Mouse (Mus musculus): ENCODE measurements at regions not wholly inside any gene's neighbourhood (a gene's known extent, or its start where the extent isn't known, plus 50 kb on each side); places are given as distances from the start of the nearest gene placed in this dataset.

GRCm38 (mm10) chr1:128914811-128915210 is 322.7 kb upstream of the Cxcr4 start:
- no peak for ATAC-seq
- no peak overlapping the region for H3K27ac ChIP-seq
- H3K36me3 ChIP-seq = no peaks in the 10 kb centered on the region
- no peak overlapping the region for H3K4me2 ChIP-seq (replicated peaks)
- no peaks in the 10 kb centered on the region for H3K9me3 ChIP-seq
- WGBS = 84% methylated on average over 1 of the region's 1 CpGs
- no peak overlapping the region for H3K9ac ChIP-seq (replicated peaks)
- H3K4me1 ChIP-seq (replicated peaks) = no peaks in the 10 kb centered on the region
- no peak overlapping the region for H3K4me3 ChIP-seq (replicated peaks)
- H3K27me3 ChIP-seq = no peaks in the 10 kb centered on the region

GRCm38 (mm10) chr1:128912532-128912931 is 320.4 kb upstream of the Cxcr4 start:
- ATAC-seq = no peak
- no peak overlapping the region for H3K27ac ChIP-seq
- H3K4me1 ChIP-seq (replicated peaks) = no peaks in the 10 kb centered on the region
- H3K4me3 ChIP-seq (replicated peaks) = no peak overlapping the region
- H3K4me2 ChIP-seq (replicated peaks) = no peak overlapping the region
- no peak overlapping the region for H3K9ac ChIP-seq (replicated peaks)
- H3K36me3 ChIP-seq = no peaks in the 10 kb centered on the region
- no peaks in the 10 kb centered on the region for H3K27me3 ChIP-seq
- no peaks in the 10 kb centered on the region for H3K9me3 ChIP-seq

GRCm38 (mm10) chr1:128907566-128907965 is 315.5 kb upstream of the Cxcr4 start:
- Histone ChIP-seq H3K27ac (no peak overlapping the region), H3K36me3 (no peaks in the 10 kb centered on the region), H3K27me3 (no peaks in the 10 kb centered on the region), H3K9me3 (no peaks in the 10 kb centered on the region), H3K9ac (replicated peaks) (no peak overlapping the region), H3K4me1 (replicated peaks) (no peaks in the 10 kb centered on the region), H3K4me3 (replicated peaks) (no peak overlapping the region), H3K4me2 (replicated peaks) (no peak overlapping the region)
- ATAC-seq = no peak
- 64% methylated on average over 2 of the region's 2 CpGs for WGBS

GRCm38 (mm10) chr1:128898025-128898424 is 305.9 kb upstream of the Cxcr4 start:
- Histone ChIP-seq H3K4me2 (replicated peaks) (no peak overlapping the region), H3K9me3 (no peaks in the 10 kb centered on the region), H3K9ac (replicated peaks) (no peak overlapping the region), H3K27ac (no peak overlapping the region), H3K27me3 (no peaks in the 10 kb centered on the region), H3K4me1 (replicated peaks) (no peaks in the 10 kb centered on the region), H3K4me3 (replicated peaks) (no peak overlapping the region), H3K36me3 (no peaks in the 10 kb centered on the region)
- no peak for ATAC-seq
- WGBS = 49% methylated on average over 8 of the region's 8 CpGs

GRCm38 (mm10) chr1:128894546-128894945 is 302.5 kb upstream of the Cxcr4 start:
- ATAC-seq = no peak
- Histone ChIP-seq H3K4me2 (replicated peaks) (no peak overlapping the region), H3K27ac (no peak overlapping the region), H3K4me1 (replicated peaks) (no peaks in the 10 kb centered on the region), H3K9ac (replicated peaks) (no peak overlapping the region), H3K9me3 (no peaks in the 10 kb centered on the region), H3K4me3 (replicated peaks) (no peak overlapping the region), H3K36me3 (no peaks in the 10 kb centered on the region), H3K27me3 (no peaks in the 10 kb centered on the region)
- WGBS = 91% methylated on average over 5 of the region's 5 CpGs

- ATAC-seq = no peak
- no peak overlapping the region for H3K27ac ChIP-seq
- no peaks in the 10 kb centered on the region for H3K36me3 ChIP-seq
- H3K9ac ChIP-seq (replicated peaks) = no peak overlapping the region
- H3K27me3 ChIP-seq = no peaks in the 10 kb centered on the region
- no peak overlapping the region for H3K4me3 ChIP-seq (replicated peaks)
- H3K4me1 ChIP-seq (replicated peaks) = no peaks in the 10 kb centered on the region
- no peak overlapping the region for H3K4me2 ChIP-seq (replicated peaks)
- H3K9me3 ChIP-seq = no peaks in the 10 kb centered on the region
Observed at GRCm38 (mm10) chr1:128878291-128878690, 286.2 kb upstream of the Cxcr4 start.

GRCm38 (mm10) chr1:128875289-128875688 is 283.2 kb upstream of the Cxcr4 start:
- no peaks in the 10 kb centered on the region for H3K27me3 ChIP-seq
- no peak overlapping the region for H3K27ac ChIP-seq
- no peak overlapping the region for H3K4me3 ChIP-seq (replicated peaks)
- H3K4me2 ChIP-seq (replicated peaks) = no peak overlapping the region
- WGBS = 10% methylated on average over 8 of the region's 8 CpGs
- ATAC-seq = peak; percentile 82
- H3K4me1 ChIP-seq (replicated peaks) = no peaks in the 10 kb centered on the region
- no peaks in the 10 kb centered on the region for H3K9me3 ChIP-seq
- no peaks in the 10 kb centered on the region for H3K36me3 ChIP-seq
- no peak overlapping the region for H3K9ac ChIP-seq (replicated peaks)

GRCm38 (mm10) chr1:128874190-128874589 is 282.1 kb upstream of the Cxcr4 start:
- no peaks in the 10 kb centered on the region for H3K36me3 ChIP-seq
- H3K4me1 ChIP-seq (replicated peaks) = no peaks in the 10 kb centered on the region
- no peaks in the 10 kb centered on the region for H3K27me3 ChIP-seq
- no peak for ATAC-seq
- no peak overlapping the region for H3K27ac ChIP-seq
- H3K9me3 ChIP-seq = no peaks in the 10 kb centered on the region
- WGBS = 84% methylated on average over 11 of the region's 11 CpGs
- H3K4me2 ChIP-seq (replicated peaks) = no peak overlapping the region
- no peak overlapping the region for H3K9ac ChIP-seq (replicated peaks)
- H3K4me3 ChIP-seq (replicated peaks) = no peak overlapping the region

GRCm38 (mm10) chr1:128868761-128869160 is 276.7 kb upstream of the Cxcr4 start:
- Histone ChIP-seq H3K9ac (replicated peaks) (no peak overlapping the region), H3K9me3 (no peaks in the 10 kb centered on the region), H3K4me1 (replicated peaks) (no peaks in the 10 kb centered on the region), H3K4me2 (replicated peaks) (no peak overlapping the region), H3K27me3 (no peaks in the 10 kb centered on the region), H3K27ac (no peak overlapping the region), H3K36me3 (no peaks in the 10 kb centered on the region), H3K4me3 (replicated peaks) (no peak overlapping the region)
- WGBS = 80% methylated on average over 3 of the region's 3 CpGs
- ATAC-seq = no peak

- H3K27ac ChIP-seq = peak overlapping the region; percentile 25; the same call in 1 of the 2 replicates
- ATAC-seq = peak; percentile 78
Observed at GRCm38 (mm10) chr1:128860537-128860936, 268.4 kb upstream of the Cxcr4 start.

GRCm38 (mm10) chr1:128860094-128860493 is 268.0 kb upstream of the Cxcr4 start:
- H3K4me3 ChIP-seq (replicated peaks) = no peak overlapping the region
- H3K9ac ChIP-seq (replicated peaks) = 0 out of 2 replicates have a peak overlapping the region, but pooled peaks have one; percentile 20
- H3K27me3 ChIP-seq = no peaks in the 10 kb centered on the region
- peak overlapping the region; percentile 25; the same call in 1 of the 2 replicates for H3K27ac ChIP-seq
- WGBS = 2% methylated on average over 7 of the region's 7 CpGs
- H3K9me3 ChIP-seq = no peaks in the 10 kb centered on the region; the same call in 1 of the 2 replicates
- peak overlapping the region; percentile 5 for H3K4me2 ChIP-seq (replicated peaks)
- no peaks in the 10 kb centered on the region for H3K36me3 ChIP-seq
- H3K4me1 ChIP-seq (replicated peaks) = peaks cover 15% of the 10 kb centered on the region
- peak; percentile 70 for ATAC-seq

More at GRCm38 (mm10) chr1:128860537-128860936, 268.4 kb upstream of the Cxcr4 start:
- no peaks in the 10 kb centered on the region for H3K27me3 ChIP-seq
- H3K4me1 ChIP-seq (replicated peaks) = peaks cover 15% of the 10 kb centered on the region
- no peaks in the 10 kb centered on the region for H3K36me3 ChIP-seq
- peak overlapping the region; percentile 5; the same call in 1 of the 2 replicates for H3K4me2 ChIP-seq (replicated peaks)
- 0 out of 2 replicates have a peak overlapping the region, but pooled peaks have one; percentile 20 for H3K9ac ChIP-seq (replicated peaks)
- H3K9me3 ChIP-seq = no peaks in the 10 kb centered on the region; the same call in 1 of the 2 replicates
- WGBS = 2% methylated on average over 1 of the region's 1 CpGs
- no peak overlapping the region for H3K4me3 ChIP-seq (replicated peaks)

- Histone ChIP-seq H3K4me2 (replicated peaks) (no peak overlapping the region), H3K36me3 (no peaks in the 10 kb centered on the region), H3K9me3 (no peaks in the 10 kb centered on the region; the same call in 1 of the 2 replicates), H3K27me3 (no peaks in the 10 kb centered on the region), H3K9ac (replicated peaks) (no peak overlapping the region), H3K4me1 (replicated peaks) (peaks cover 15% of the 10 kb centered on the region), H3K4me3 (replicated peaks) (no peak overlapping the region), H3K27ac (no peak overlapping the region)
- WGBS = 91% methylated on average over 2 of the region's 2 CpGs
- ATAC-seq = no peak
Observed at GRCm38 (mm10) chr1:128858661-128859060, 266.6 kb upstream of the Cxcr4 start.

GRCm38 (mm10) chr1:128856933-128857332 is 264.8 kb upstream of the Cxcr4 start:
- no peaks in the 10 kb centered on the region for H3K36me3 ChIP-seq
- H3K4me2 ChIP-seq (replicated peaks) = no peak overlapping the region
- no peak overlapping the region for H3K9ac ChIP-seq (replicated peaks)
- ATAC-seq = no peak
- 51% methylated on average over 2 of the region's 2 CpGs for WGBS
- no peak overlapping the region for H3K4me3 ChIP-seq (replicated peaks)
- no peaks in the 10 kb centered on the region for H3K27me3 ChIP-seq
- H3K4me1 ChIP-seq (replicated peaks) = peaks cover 15% of the 10 kb centered on the region
- H3K9me3 ChIP-seq = no peaks in the 10 kb centered on the region; the same call in 1 of the 2 replicates
- H3K27ac ChIP-seq = no peak overlapping the region
